Mouse (Mus musculus): ENCODE data around the gene Dnaaf5. TPM values are rescaled to one million over a fixed set of nuclear protein-coding genes. Genes with fewer than 3 reads are reported as not detected.

The Dnaaf5 gene
- polyA plus RNA-seq, 1 experiment from 2014 or later, result 3.5 TPM

GRCm38 (mm10) chr5:139118139-139118960, 31.7 kb upstream of the Dnaaf5 start:
- Histone ChIP-seq H3K27me3 (ENCODE audit: control insufficient read depth, insufficient read depth, low read depth, low read length) (no peaks in the 10 kb centered on the region), H3K4me3 (ENCODE audit: low read depth, low read length) (no peak overlapping the region), H3K4me1 (ENCODE audit: control insufficient read depth, insufficient read depth, low read length) (peaks cover 2% of the 10 kb centered on the region; the same call in 1 of the 2 replicates), H3K4me2 (ENCODE audit: low read length) (no peak overlapping the region), H3K36me3 (ENCODE audit: control insufficient read depth, insufficient read depth, low read length) (peaks cover 19% of the 10 kb centered on the region), H3K9ac (ENCODE audit: low read depth, low read length) (no peak overlapping the region), H3K27ac (ENCODE audit: low read length) (no peak overlapping the region), H3K9me3 (replicated peaks; ENCODE audit: control insufficient read depth, low read length, poor library complexity, severe bottlenecking) (no peaks in the 10 kb centered on the region)
- no peak for ATAC-seq
- 80% methylated on average over 5 of the region's 5 CpGs for WGBS

GRCm38 (mm10) chr5:139118961-139119276, 31.1 kb upstream of the Dnaaf5 start:
- Histone ChIP-seq H3K4me2 (ENCODE audit: low read length) (no peak overlapping the region), H3K27ac (ENCODE audit: low read length) (no peak overlapping the region), H3K27me3 (ENCODE audit: control insufficient read depth, insufficient read depth, low read depth, low read length) (no peaks in the 10 kb centered on the region), H3K9ac (ENCODE audit: low read depth, low read length) (no peak overlapping the region), H3K36me3 (ENCODE audit: control insufficient read depth, insufficient read depth, low read length) (peaks cover 22% of the 10 kb centered on the region), H3K9me3 (replicated peaks; ENCODE audit: control insufficient read depth, low read length, poor library complexity, severe bottlenecking) (no peaks in the 10 kb centered on the region), H3K4me3 (ENCODE audit: low read depth, low read length) (no peak overlapping the region), H3K4me1 (ENCODE audit: control insufficient read depth, insufficient read depth, low read length) (peaks cover 2% of the 10 kb centered on the region; the same call in 1 of the 2 replicates)
- WGBS, result 62% methylated on average over 2 of the region's 2 CpGs
- no peak for ATAC-seq

DNA sequence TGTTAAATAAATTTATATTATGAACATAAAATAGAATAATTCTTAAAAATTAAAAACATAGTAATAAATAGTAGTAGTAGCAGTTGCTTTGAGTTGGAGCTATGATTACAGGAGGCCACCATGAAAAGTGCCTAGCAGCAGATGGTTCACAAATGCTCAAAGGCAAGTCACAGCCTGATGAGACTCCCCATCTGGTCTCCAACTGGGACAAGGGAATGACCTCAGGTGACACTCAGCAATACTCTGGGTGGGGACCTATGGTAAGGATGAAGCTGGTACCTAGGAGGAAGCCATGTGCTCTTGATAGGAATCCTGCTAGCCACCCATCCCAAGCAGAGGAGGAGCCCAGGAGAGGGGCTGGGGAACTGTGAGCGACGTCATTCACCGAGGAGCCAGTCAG, 24.3 kb upstream of the Dnaaf5 start:
- H3K4me3 ChIP-seq (ENCODE audit: low read depth, low read length), result no peak overlapping the region
- H3K4me1 ChIP-seq (ENCODE audit: control insufficient read depth, insufficient read depth, low read length), result peaks cover 18% of the 10 kb centered on the region
- peaks cover 25% of the 10 kb centered on the region for H3K36me3 ChIP-seq (ENCODE audit: control insufficient read depth, insufficient read depth, low read length)
- WGBS, result 73% methylated on average over 3 of the region's 3 CpGs
- no peak overlapping the region for H3K9ac ChIP-seq (ENCODE audit: low read depth, low read length)
- no peaks in the 10 kb centered on the region for H3K9me3 ChIP-seq (replicated peaks; ENCODE audit: control insufficient read depth, low read length, poor library complexity, severe bottlenecking)
- ATAC-seq, result no peak
- H3K27ac ChIP-seq (ENCODE audit: low read length), result no peak overlapping the region
- H3K4me2 ChIP-seq (ENCODE audit: low read length), result no peak overlapping the region
- H3K27me3 ChIP-seq (ENCODE audit: control insufficient read depth, insufficient read depth, low read depth, low read length), result no peaks in the 10 kb centered on the region; the same call in 1 of the 2 replicates

- Histone ChIP-seq H3K4me1 (ENCODE audit: control insufficient read depth, insufficient read depth, low read length) (peaks cover 18% of the 10 kb centered on the region), H3K27ac (ENCODE audit: low read length) (peak overlapping the region; percentile 91), H3K4me3 (ENCODE audit: low read depth, low read length) (peak overlapping the region; percentile 62), H3K27me3 (ENCODE audit: control insufficient read depth, insufficient read depth, low read depth, low read length) (no peaks in the 10 kb centered on the region; the same call in 1 of the 2 replicates), H3K9me3 (replicated peaks; ENCODE audit: control insufficient read depth, low read length, poor library complexity, severe bottlenecking) (no peaks in the 10 kb centered on the region), H3K9ac (ENCODE audit: low read depth, low read length) (peak overlapping the region; percentile 86), H3K36me3 (ENCODE audit: control insufficient read depth, insufficient read depth, low read length) (peaks cover 16% of the 10 kb centered on the region), H3K4me2 (ENCODE audit: low read length) (peak overlapping the region; percentile 73)
- whole genome bisulfite sequencing, result 31% methylated on average over 12 of the region's 12 CpGs
- no peak for ATAC-seq
These were observed 21.5 kb upstream of the Dnaaf5 start for GRCm38 (mm10) chr5:139128476-139129065.

DNA sequence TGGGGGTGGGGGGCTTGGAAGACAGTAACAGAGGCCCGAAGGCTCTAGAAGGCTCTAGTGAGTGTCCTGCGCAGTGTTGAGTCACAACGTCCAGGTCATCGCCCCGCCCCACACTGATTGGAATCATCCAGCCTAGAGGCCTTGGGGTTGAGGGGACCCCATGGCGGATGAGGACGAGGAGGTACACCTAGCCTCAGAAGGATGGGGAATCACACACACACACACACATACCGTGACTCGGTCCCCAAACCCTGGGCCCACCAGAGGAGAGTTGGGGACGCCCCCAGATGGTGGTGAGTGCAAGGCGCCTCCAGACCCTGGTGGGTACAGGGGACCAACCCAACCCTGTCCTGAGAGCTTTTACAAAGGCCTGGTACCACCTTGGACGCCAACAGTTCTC, 20.9 kb upstream of the Dnaaf5 start:
- WGBS, result 7% methylated on average over 11 of the region's 12 CpGs

GRCm38 (mm10) chr5:139129572-139130151, 20.4 kb upstream of the Dnaaf5 start:
- no peaks in the 10 kb centered on the region; the same call in 1 of the 2 replicates for H3K27me3 ChIP-seq (ENCODE audit: control insufficient read depth, insufficient read depth, low read depth, low read length)
- peak; percentile 92 for ATAC-seq
- peaks cover 14% of the 10 kb centered on the region for H3K36me3 ChIP-seq (ENCODE audit: control insufficient read depth, insufficient read depth, low read length)
- 2% methylated on average over 46 of the region's 55 CpGs for WGBS
- peak overlapping the region; percentile 62 for H3K4me3 ChIP-seq (ENCODE audit: low read depth, low read length)
- peak overlapping the region; percentile 73 for H3K4me2 ChIP-seq (ENCODE audit: low read length)
- H3K9ac ChIP-seq (ENCODE audit: low read depth, low read length), result peak overlapping the region; percentile 86
- H3K27ac ChIP-seq (ENCODE audit: low read length), result peak overlapping the region; percentile 91
- H3K4me1 ChIP-seq (ENCODE audit: control insufficient read depth, insufficient read depth, low read length), result peaks cover 18% of the 10 kb centered on the region
- no peaks in the 10 kb centered on the region for H3K9me3 ChIP-seq (replicated peaks; ENCODE audit: control insufficient read depth, low read length, poor library complexity, severe bottlenecking)

More for the DNA sequence above, 20.9 kb upstream of the Dnaaf5 start:
- no peaks in the 10 kb centered on the region; the same call in 1 of the 2 replicates for H3K27me3 ChIP-seq (ENCODE audit: control insufficient read depth, insufficient read depth, low read depth, low read length)
- peak; percentile 83 for ATAC-seq
- H3K4me3 ChIP-seq (ENCODE audit: low read depth, low read length), result peak overlapping the region; percentile 62
- peak overlapping the region; percentile 91 for H3K27ac ChIP-seq (ENCODE audit: low read length)
- H3K4me2 ChIP-seq (ENCODE audit: low read length), result peak overlapping the region; percentile 73
- H3K36me3 ChIP-seq (ENCODE audit: control insufficient read depth, insufficient read depth, low read length), result peaks cover 14% of the 10 kb centered on the region
- peak overlapping the region; percentile 86 for H3K9ac ChIP-seq (ENCODE audit: low read depth, low read length)
- no peaks in the 10 kb centered on the region for H3K9me3 ChIP-seq (replicated peaks; ENCODE audit: control insufficient read depth, low read length, poor library complexity, severe bottlenecking)
- H3K4me1 ChIP-seq (ENCODE audit: control insufficient read depth, insufficient read depth, low read length), result peaks cover 18% of the 10 kb centered on the region

DNA sequence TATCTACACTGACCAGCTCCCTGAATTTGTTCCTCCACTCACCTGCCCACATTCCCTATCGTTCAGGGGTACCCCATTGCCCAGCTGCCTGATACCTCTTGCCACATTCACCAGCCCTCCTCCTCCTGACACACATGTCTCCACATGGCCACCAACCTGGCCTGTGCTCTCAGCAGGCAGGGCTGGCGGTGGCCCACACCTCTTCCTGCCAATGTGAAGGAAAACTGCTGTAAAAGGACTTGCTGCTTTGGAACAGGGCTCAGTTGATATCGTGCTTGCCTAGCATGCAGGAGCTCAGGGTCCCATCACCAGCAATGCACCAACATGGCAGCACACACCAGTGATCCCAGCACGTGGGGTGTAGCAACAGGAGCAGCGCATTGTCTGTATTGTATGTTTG, 19.7 kb upstream of the Dnaaf5 start:
- no peak overlapping the region for H3K4me3 ChIP-seq (ENCODE audit: low read depth, low read length)
- no peaks in the 10 kb centered on the region for H3K9me3 ChIP-seq (replicated peaks; ENCODE audit: control insufficient read depth, low read length, poor library complexity, severe bottlenecking)
- H3K36me3 ChIP-seq (ENCODE audit: control insufficient read depth, insufficient read depth, low read length), result peaks cover 12% of the 10 kb centered on the region
- H3K27me3 ChIP-seq (ENCODE audit: control insufficient read depth, insufficient read depth, low read depth, low read length), result no peaks in the 10 kb centered on the region; the same call in 1 of the 2 replicates
- peaks cover 18% of the 10 kb centered on the region for H3K4me1 ChIP-seq (ENCODE audit: control insufficient read depth, insufficient read depth, low read length)
- peak overlapping the region; percentile 73 for H3K4me2 ChIP-seq (ENCODE audit: low read length)
- WGBS, result 79% methylated on average over 5 of the region's 5 CpGs
- H3K27ac ChIP-seq (ENCODE audit: low read length), result peak overlapping the region; percentile 91
- H3K9ac ChIP-seq (ENCODE audit: low read depth, low read length), result peak overlapping the region; percentile 86
- ATAC-seq, result no peak

GRCm38 (mm10) chr5:139134501-139134900, 15.5 kb upstream of the Dnaaf5 start:
- no peaks in the 10 kb centered on the region; the same call in 1 of the 2 replicates for H3K27me3 ChIP-seq (ENCODE audit: control insufficient read depth, insufficient read depth, low read depth, low read length)
- no peak overlapping the region for H3K9ac ChIP-seq (ENCODE audit: low read depth, low read length)
- no peak overlapping the region for H3K4me2 ChIP-seq (ENCODE audit: low read length)
- H3K27ac ChIP-seq (ENCODE audit: low read length), result no peak overlapping the region
- H3K4me3 ChIP-seq (ENCODE audit: low read depth, low read length), result no peak overlapping the region
- 78% methylated on average over 8 of the region's 8 CpGs for WGBS
- H3K36me3 ChIP-seq (ENCODE audit: control insufficient read depth, insufficient read depth, low read length), result no peaks in the 10 kb centered on the region
- H3K4me1 ChIP-seq (ENCODE audit: control insufficient read depth, insufficient read depth, low read length), result peaks cover 10% of the 10 kb centered on the region
- ATAC-seq, result no peak
- H3K9me3 ChIP-seq (replicated peaks; ENCODE audit: control insufficient read depth, low read length, poor library complexity, severe bottlenecking), result no peaks in the 10 kb centered on the region

DNA sequence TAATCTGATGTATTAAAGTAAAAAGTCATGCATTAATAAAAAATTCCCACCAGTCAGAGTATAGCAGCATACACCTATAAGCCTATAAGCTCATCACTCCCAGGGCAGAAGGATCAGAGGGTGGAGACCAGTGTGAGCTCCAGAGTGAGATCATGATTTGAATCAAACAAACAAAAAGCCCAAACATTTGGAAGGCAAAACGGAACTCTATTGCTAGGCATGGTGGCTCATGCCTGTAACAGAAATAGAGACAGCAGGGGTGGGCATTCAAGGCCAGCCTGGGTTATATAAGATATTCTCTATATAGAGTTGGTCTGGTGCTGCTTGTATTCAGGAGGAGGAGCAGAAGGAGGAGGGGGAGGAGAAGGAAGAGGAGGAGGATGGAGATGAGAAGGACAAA, 13.7 kb upstream of the Dnaaf5 start:
- Histone ChIP-seq H3K27me3 (ENCODE audit: control insufficient read depth, insufficient read depth, low read depth, low read length) (no peaks in the 10 kb centered on the region), H3K4me3 (ENCODE audit: low read depth, low read length) (no peak overlapping the region), H3K27ac (ENCODE audit: low read length) (no peak overlapping the region), H3K4me1 (ENCODE audit: control insufficient read depth, insufficient read depth, low read length) (peaks cover 3% of the 10 kb centered on the region; the same call in 1 of the 2 replicates), H3K9me3 (replicated peaks; ENCODE audit: control insufficient read depth, low read length, poor library complexity, severe bottlenecking) (no peaks in the 10 kb centered on the region), H3K4me2 (ENCODE audit: low read length) (no peak overlapping the region), H3K9ac (ENCODE audit: low read depth, low read length) (no peak overlapping the region), H3K36me3 (ENCODE audit: control insufficient read depth, insufficient read depth, low read length) (no peaks in the 10 kb centered on the region)
- no peak for ATAC-seq
- 61% methylated on average over 1 of the region's 1 CpGs for WGBS
